23 mouse cellular contexts compared by ENCODE assay signal in the genomic region with DNA sequence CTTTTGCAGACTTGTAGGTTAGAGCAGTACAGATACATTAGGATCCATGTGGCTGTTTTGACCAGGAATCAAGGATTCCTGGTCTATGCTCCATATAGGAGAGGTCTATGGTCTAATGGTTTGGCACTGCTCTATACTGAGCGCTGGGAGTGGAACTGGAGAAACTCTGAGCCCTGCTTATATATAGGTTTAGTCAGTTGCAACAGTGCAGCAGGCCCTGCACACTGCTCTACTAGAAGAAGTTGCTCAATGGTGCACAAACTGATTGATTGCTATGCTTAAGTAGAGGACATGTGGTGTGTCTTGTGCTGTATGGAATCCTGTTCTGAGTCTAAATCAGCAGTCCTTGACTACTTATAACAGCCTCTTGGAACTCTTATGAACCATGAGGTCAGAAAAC. TPM values are rescaled to one million over a fixed set of nuclear protein-coding genes. Genes with fewer than 3 reads are reported as not detected.
DNase-seq lines count a peak whose midpoint lies in the region; ATAC-seq and TF ChIP-seq lines count a peak whose summit lies in the region.
"Had no signal": no experiment of that assay in that cellular context is flagged by ENCODE, and none has a peak within 500 bp of the region (broad histone marks: within the 10 kb centered on the region; RNA-seq: fewer than 3 reads in every experiment).

No protein-coding gene starts in this region.

- intact Hi-C loops in gastrocnemius, postnatal 36 days (cut with DNase I), result no loop called here

- H3K27me3 ChIP-seq in liver, postnatal 0 days (ENCODE audit: insufficient read depth, low read length), result no peaks in the 10 kb centered on the region
- H3K27me3 ChIP-seq in liver, embryonic 11.5 days (replicated peaks; ENCODE audit: control insufficient read depth, insufficient read depth, low read length), result no peaks in the 10 kb centered on the region
- H3K27me3 ChIP-seq: embryonic facial prominence, embryonic 12.5 days; embryonic facial prominence, embryonic 15.5 days; hindbrain, embryonic 12.5 days; hindbrain, embryonic 15.5 days had no signal

- peaks cover 98% of the 10 kb centered on the region for H3K79me2 ChIP-seq in macrophage (ENCODE audit: inconsistent target)

- no peaks in the 10 kb centered on the region for H3K4me1 ChIP-seq in liver, postnatal 0 days (ENCODE audit: insufficient read depth)
- peaks cover 4% of the 10 kb centered on the region; the same call in 1 of the 2 replicates for H3K4me1 ChIP-seq in liver, embryonic 11.5 days (replicated peaks; ENCODE audit: control insufficient read depth, insufficient read depth, low read length)
- peaks cover 33% of the 10 kb centered on the region for H3K4me1 ChIP-seq in bone marrow macrophage, adult 2 months (ENCODE audit: control insufficient read depth, insufficient read depth, low read length)

- peak; percentile 25; the same call in 1 of the 2 replicates for ATAC-seq in liver, postnatal 0 days
- ATAC-seq in liver, embryonic 11.5 days (replicated peaks; ENCODE audit: low FRiP score), result no peak
- peak; percentile 68 for ATAC-seq in megakaryocyte progenitor cell, adult 5-6 weeks (replicated peaks; ENCODE audit: poor library complexity)
- ATAC-seq: activated CD4-positive, CD25-positive, alpha-beta regulatory T cell, adult 4 months; forebrain, embryonic 14.5 days; forebrain, postnatal 0 days had no signal

- 86% methylated on average over 1 of the region's 1 CpGs for WGBS in liver, postnatal 0 days (ENCODE audit: insufficient replicate concordance)
- WGBS in liver, embryonic 11.5 days, result 90% methylated on average over 1 of the region's 1 CpGs
- 29% methylated on average over 1 of the region's 1 CpGs for WGBS in macrophage (ENCODE audit: missing documents)

- TF ChIP-seq CTCF in liver, postnatal 0 days (IDR thresholded peaks at IDR 0.05; ENCODE audit: low read depth), result no peak
- no peak for TF ChIP-seq CTCF in bone marrow macrophage, adult 2 months (IDR thresholded peaks at IDR 0.05; ENCODE audit: low read depth, low read length)

- no peaks in the 10 kb centered on the region for H3K9me3 ChIP-seq in liver, postnatal 0 days (ENCODE audit: low read length)
- no peaks in the 10 kb centered on the region for H3K9me3 ChIP-seq in liver, embryonic 11.5 days (ENCODE audit: control insufficient read depth, low read length)
- H3K9me3 ChIP-seq: embryonic facial prominence, embryonic 12.5 days; embryonic facial prominence, embryonic 15.5 days; heart, embryonic 10.5 days; hindbrain, embryonic 12.5 days; hindbrain, embryonic 15.5 days had no signal

- H3K27ac ChIP-seq in liver, postnatal 0 days (ENCODE audit: low read depth), result no peak overlapping the region
- H3K27ac ChIP-seq in liver, embryonic 11.5 days (ENCODE audit: low read depth, low read length), result no peak overlapping the region
- H3K27ac ChIP-seq in bone marrow macrophage, adult 2 months (ENCODE audit: insufficient read depth, low read depth, low read length), result peak overlapping the region; percentile 92
- H3K27ac ChIP-seq in macrophage, result peak overlapping the region; percentile 40
- H3K27ac ChIP-seq: embryonic facial prominence, embryonic 12.5 days; embryonic facial prominence, embryonic 15.5 days; heart, adult 2 months; heart, embryonic 10.5 days; hindbrain, embryonic 12.5 days; hindbrain, embryonic 15.5 days had no signal

- no peak overlapping the region for H3K4me3 ChIP-seq in liver, postnatal 0 days (ENCODE audit: low read depth, low read length)
- no peak overlapping the region for H3K4me3 ChIP-seq in liver, embryonic 11.5 days (ENCODE audit: low read depth, low read length)
- no peak overlapping the region for H3K4me3 ChIP-seq in bone marrow macrophage, adult 2 months (ENCODE audit: insufficient read depth, low read length)
- no peak overlapping the region for H3K4me3 ChIP-seq in macrophage (ENCODE audit: inconsistent target)
- H3K4me3 ChIP-seq: embryonic facial prominence, embryonic 12.5 days; embryonic facial prominence, embryonic 15.5 days; heart, adult 2 months; heart, embryonic 10.5 days; hindbrain, embryonic 12.5 days; hindbrain, embryonic 15.5 days had no signal

- TF ChIP-seq POLR2A in bone marrow macrophage, adult 2 months (IDR thresholded peaks at IDR 0.05; ENCODE audit: borderline replicate concordance, low read depth, low read length), result no peak

- no peak overlapping the region for H3K4me2 ChIP-seq in liver, postnatal 0 days (ENCODE audit: low read depth, low read length)
- no peak overlapping the region for H3K4me2 ChIP-seq in liver, embryonic 11.5 days
- H3K4me2 ChIP-seq: embryonic facial prominence, embryonic 12.5 days; embryonic facial prominence, embryonic 15.5 days; hindbrain, embryonic 12.5 days; hindbrain, embryonic 15.5 days had no signal

- no peak overlapping the region for H3K9ac ChIP-seq in liver, postnatal 0 days (replicated peaks)
- H3K9ac ChIP-seq in liver, embryonic 11.5 days (ENCODE audit: low read depth, low read length), result no peak overlapping the region
- H3K9ac ChIP-seq: embryonic facial prominence, embryonic 12.5 days; embryonic facial prominence, embryonic 15.5 days; forebrain, postnatal 0 days; hindbrain, embryonic 12.5 days; hindbrain, embryonic 15.5 days had no signal

- TF ChIP-seq EP300 in liver, postnatal 0 days (IDR thresholded peaks at IDR 0.05; ENCODE audit: low read depth), result no peak

- no peaks in the 10 kb centered on the region for H3K36me3 ChIP-seq in liver, postnatal 0 days (replicated peaks; ENCODE audit: insufficient read depth, low read length)
- no peaks in the 10 kb centered on the region for H3K36me3 ChIP-seq in liver, embryonic 11.5 days (ENCODE audit: control insufficient read depth, insufficient read depth, low read length)
- no peaks in the 10 kb centered on the region for H3K36me3 ChIP-seq in macrophage (ENCODE audit: inconsistent target)
- H3K36me3 ChIP-seq: embryonic facial prominence, embryonic 12.5 days; embryonic facial prominence, embryonic 15.5 days; heart, embryonic 10.5 days; hindbrain, embryonic 12.5 days; hindbrain, embryonic 15.5 days had no signal

- DNase-seq in liver, postnatal 0 days, result no peak
- no peak for DNase-seq in liver, embryonic 11.5 days (ENCODE audit: low spot score)
- no peak for DNase-seq in gastrocnemius, postnatal 36 days
- DNase-seq in cerebellum, postnatal 36 days, result no peak
- no peak for DNase-seq in frontal cortex, adult 2 months (ENCODE audit: extremely low spot score in 1 of 2, low spot score in 1 of 2)
- DNase-seq: adrenal gland, adult 8-10 months; adrenal gland, postnatal 25 days; cerebellum, adult 18-20 months; cerebellum, adult 9-10 months; cerebellum, postnatal 14 days; forebrain, postnatal 0 days; gastrocnemius, postnatal 10 days; heart, adult 2 months had no signal

RNA-seq across cellular contexts. Expression of a gene that starts 31.5 kb away (rescaled TPM):
- 5.7 and 6.8 TPM in 2 replicates for polyA plus RNA-seq in liver, postnatal 0 days (2015; fragmentation: Nextera tagmentation; extraction: Ambion mirVana)
- polyA plus RNA-seq in liver, embryonic 11.5 days (2014; fragmentation: Nextera tagmentation; extraction: Ambion mirVana), result 19.2 and 19.6 TPM in 2 replicates
- polyA plus RNA-seq in bone marrow macrophage, adult 2 months (2012; ENCODE audit: insufficient read depth, insufficient read length, missing spikeins), result 41.4 and 45.8 TPM in 2 replicates
- total RNA-seq in macrophage (2018; cell fraction: chromatin; rRNA removed), result 100 to 1,000 TPM in 5 of 26 experiments, 10 to 100 TPM in 21; 49.8 to 237 (median 70.5) TPM
- 10 to 100 TPM in 19 of 26 experiments, 1 to 10 TPM in 7; 7.7 to 34.1 (median 13.2) TPM for total RNA-seq in macrophage (2018; cell fraction: cytosol; rRNA removed)
- total RNA-seq in macrophage (2018; cell fraction: nucleus; rRNA removed), result 100 to 1,000 TPM in 3 of 26 experiments, 10 to 100 TPM in 23; 40.2 to 196 (median 59.1) TPM
- 8.4 to 10.6 TPM (median 10.0 TPM) in 3 replicates for polyA plus RNA-seq in macrophage (2018)
- total RNA-seq in megakaryocyte progenitor cell, adult 5-6 weeks (2015), result 31.8 and 40.3 TPM in 2 replicates
- 32.5 and 50.2 TPM in 2 replicates for total RNA-seq in megakaryocyte progenitor cell, adult 5-6 weeks (2017)
- total RNA-seq in gastrocnemius, postnatal 36 days (2021), result 10 to 100 TPM; 21.5 to 28.2 TPM
- polyA plus RNA-seq in frontal cortex, adult 2 months (2012; rRNA removed), result 25.2 and 27.7 TPM in 2 replicates

Comparison
In these comparisons a context has a peak if more than half of its experiments do, and no peak if none do; other contexts are left out.
1. H3K27ac ChIP-seq: peak in bone marrow macrophage, adult 2 months (single experiment) and macrophage (single experiment); none in liver, postnatal 0 days (single experiment) and liver, embryonic 11.5 days (single experiment).